Mouse (Mus musculus): ENCODE data around the gene Ankfn1.

Ankfn1 gene

DNA sequence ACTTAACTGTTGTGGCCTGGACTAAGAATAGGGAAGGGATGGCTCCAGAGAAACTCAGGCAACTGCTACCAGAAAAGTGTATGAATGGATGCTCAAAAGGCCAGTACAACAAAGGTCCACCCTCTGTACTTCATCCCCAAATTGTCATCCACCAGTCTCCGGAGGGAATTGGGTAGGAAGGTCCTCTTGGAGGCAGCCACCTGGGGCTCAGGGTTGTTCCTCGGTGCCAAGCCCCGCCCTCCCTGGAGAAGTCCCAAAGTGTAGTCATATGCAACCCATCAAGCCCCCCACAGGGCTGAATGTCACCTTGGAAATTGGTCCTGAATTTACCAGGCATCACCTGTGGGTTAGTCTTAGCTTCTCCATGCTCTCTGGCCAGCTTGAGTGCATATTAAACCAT lies 413.5 kb downstream of the Ankfn1 start:
- no peak for DNase-seq (ENCODE audit: low read depth)

DNA sequence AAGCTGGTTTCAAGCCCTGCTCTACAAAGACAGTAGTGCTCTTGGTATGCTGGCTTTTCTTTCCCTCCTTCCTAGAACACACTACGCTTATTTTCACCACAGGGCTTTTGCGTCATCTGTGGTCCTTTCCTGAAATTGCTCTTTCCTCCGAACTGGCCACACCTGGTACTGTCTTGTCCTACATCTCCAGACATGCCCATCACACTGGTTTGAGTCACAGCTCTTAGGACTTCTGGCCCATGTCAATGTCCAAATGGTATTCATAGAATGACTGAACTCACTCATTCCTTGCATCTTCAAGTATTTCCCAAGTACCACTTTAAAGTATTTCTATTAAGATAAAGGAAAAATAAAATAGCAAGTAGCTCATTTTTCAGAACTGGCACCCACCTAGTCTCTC lies 416.6 kb downstream of the Ankfn1 start:
- no peak for DNase-seq (ENCODE audit: low read depth)

DNA sequence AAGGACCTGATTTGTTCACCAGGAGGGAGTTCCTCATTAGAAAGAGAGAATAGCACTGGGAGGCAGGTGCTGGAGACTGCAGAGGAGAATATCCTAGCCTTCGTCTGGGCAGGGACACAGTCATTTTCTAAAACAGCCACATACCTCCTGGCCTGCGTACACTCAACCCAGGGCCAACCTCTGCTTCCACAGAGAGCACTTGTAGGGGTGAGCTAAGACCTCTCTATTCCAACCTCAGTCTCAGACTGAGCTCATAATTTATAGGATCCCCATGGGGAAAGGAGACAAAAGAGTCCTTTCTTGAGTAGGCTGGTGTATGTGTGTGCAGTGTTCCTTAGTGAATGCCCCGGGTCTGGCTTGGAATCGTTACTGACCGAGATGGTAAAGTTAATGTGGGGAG lies 418.9 kb downstream of the Ankfn1 start:
- no peak for DNase-seq (ENCODE audit: low read depth)

DNA sequence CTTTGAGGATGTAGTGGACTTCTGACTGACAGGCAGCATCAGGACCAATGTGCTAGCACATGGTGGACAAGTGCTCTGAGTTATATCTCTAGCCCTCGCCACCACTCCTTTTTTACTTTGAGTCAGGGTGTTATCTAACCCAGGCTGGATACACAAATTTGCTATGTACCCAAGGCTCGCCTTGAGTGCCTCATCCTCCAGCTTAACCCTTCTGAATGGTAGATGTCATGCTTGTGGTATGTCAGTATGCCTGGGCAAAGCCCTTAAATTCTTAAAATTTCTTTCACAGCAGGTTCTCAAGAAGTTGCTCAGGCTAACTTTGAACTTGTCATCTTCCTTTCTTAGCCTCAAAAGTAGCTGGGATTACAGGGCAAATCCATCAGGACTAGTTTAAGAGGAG lies 421.0 kb downstream of the Ankfn1 start:
- DNase-seq (ENCODE audit: low read depth), result no peak

DNA sequence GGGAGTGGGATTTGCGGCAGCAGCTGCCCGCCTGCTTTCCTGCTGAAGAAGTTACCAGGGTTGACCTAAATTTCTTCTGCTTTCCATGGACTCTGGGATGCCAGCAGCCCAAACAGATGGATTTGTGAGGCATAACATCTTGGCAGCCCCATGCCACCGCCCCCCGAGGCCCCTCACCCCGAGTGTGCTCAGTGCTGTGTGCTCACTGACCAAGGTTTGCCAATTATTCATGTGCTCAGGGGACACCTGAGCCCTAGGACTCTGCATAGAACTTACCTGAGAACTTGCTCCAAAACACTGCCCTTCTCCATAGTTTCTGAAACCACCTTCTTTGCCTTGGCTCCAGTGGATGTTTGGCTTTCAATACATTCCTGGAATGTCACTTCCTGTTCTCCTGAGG lies 421.4 kb downstream of the Ankfn1 start:
- DNase-seq (ENCODE audit: low read depth), result no peak

DNA sequence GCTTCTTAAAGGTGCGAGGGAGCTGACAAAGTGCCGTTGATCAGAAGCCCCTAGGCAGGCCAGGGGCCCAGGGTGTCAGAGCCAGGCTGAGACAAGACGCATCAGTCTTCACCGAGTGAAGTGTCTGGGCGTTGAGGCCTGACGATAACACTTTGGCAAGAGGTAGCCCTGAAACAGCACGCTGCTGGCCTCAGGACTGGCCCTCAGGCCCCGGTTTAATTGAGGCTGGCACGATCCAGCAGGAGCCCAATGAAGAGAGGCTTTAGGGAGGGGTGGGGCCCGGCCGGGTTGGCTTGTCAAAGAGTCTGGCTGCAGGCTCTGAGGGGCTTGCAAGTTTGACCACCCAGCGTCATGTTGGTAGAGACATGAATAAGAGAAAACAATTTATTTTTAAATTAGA lies 437.2 kb downstream of the Ankfn1 start:
- no peak for DNase-seq (ENCODE audit: low read depth)

Data from naive thymus-derived CD4-positive, alpha-beta T cell, adult 2 months (primary cell).